Mouse (Mus musculus) intestine, postnatal 0 days (tissue): ENCODE data around the gene Smarca1. TPM values are rescaled to one million over a fixed set of nuclear protein-coding genes. Genes with fewer than 3 reads are reported as not detected.

Source experiments
- ATAC-seq: fragments of 200-750 bp; cut with Nextera tagmentation; 2 replicates; pipeline ENCODE4 v1.8.0; 2017; ENCODE audit warnings: mild to moderate bottlenecking, moderate TSS enrichment, moderate library complexity
- H3K27ac ChIP-seq: fragments of 300-500 bp; sonication (generic); 2 replicates; pipeline ENCODE4 v1.5.1; 2014; ENCODE audit warnings: mild to moderate bottlenecking, low read depth, low read length, moderate library complexity
- H3K27me3 ChIP-seq: fragments of 300-500 bp; sonication (generic); replicated peaks from 2 replicates; pipeline ENCODE4 v1.6.1; 2014; ENCODE audit warnings: low read length, mixed read lengths; ENCODE audit not compliant: control insufficient read depth, insufficient read depth
- H3K36me3 ChIP-seq: fragments of 300-500 bp; sonication (generic); 2 replicates; pipeline ENCODE4 v1.6.1; 2014; ENCODE audit warnings: mild to moderate bottlenecking, moderate library complexity; ENCODE audit not compliant: control insufficient read depth, insufficient read depth
- H3K4me1 ChIP-seq: fragments of 300-500 bp; sonication (generic); replicated peaks from 2 replicates; pipeline ENCODE4 v1.6.1; 2014; ENCODE audit warnings: antibody characterized with exemption, low read length, mixed read lengths; ENCODE audit not compliant: control insufficient read depth, insufficient read depth
- H3K4me2 ChIP-seq: fragments of 300-500 bp; sonication (generic); replicated peaks from 2 replicates; pipeline ENCODE4 v1.6.1; 2014; ENCODE audit warnings: low read depth, mild to moderate bottlenecking, moderate library complexity
- H3K4me3 ChIP-seq: fragments of 300-500 bp; sonication (generic); 2 replicates; pipeline ENCODE4 v1.5.1; 2014; ENCODE audit warnings: low read depth, low read length
- H3K9ac ChIP-seq: fragments of 300-500 bp; sonication (generic); 2 replicates; pipeline ENCODE4 v1.6.1; 2014; ENCODE audit warnings: mild to moderate bottlenecking, low read depth, low read length
- H3K9me3 ChIP-seq: fragments of 300-500 bp; sonication (generic); 2 replicates; pipeline ENCODE4 v1.6.1; 2016; ENCODE audit warnings: mixed run types; ENCODE audit not compliant: control insufficient read depth
- CTCF ChIP-seq: sonication (generic); IDR thresholded peaks from 2 replicates; pipeline ENCODE4 v1.5.1; 2016; ENCODE audit warnings: low read depth, mild to moderate bottlenecking, control low read depth, antibody characterized with exemption, moderate library complexity
- WGBS: fragments of 180-500 bp; shearing (Covaris S2); extraction: QIAGEN DNeasy Blood & Tissue Kit; methylation state at CpG from one replicate; pipeline ENCODE4 v1.1.7; 2014; 5-methylcytosine and 5-hydroxymethylcytosine counted together
- polyA plus RNA-seq: library from polyadenylated mRNA; unstranded; fragments of >200 nt; fragmentation: Nextera tagmentation; extraction: Ambion mirVana; gene quantifications from 2 replicates; pipeline ENCODE4 v1.2.1, GENCODE M21; 2015

The Smarca1 gene
- polyA plus RNA-seq, 1 experiment from 2014 or later, result 7.5 TPM

- ATAC-seq, result no peak
- H3K4me3 ChIP-seq, result no peak overlapping the region
- 87% methylated on average over 5 of the region's 5 CpGs for WGBS
Measured at GRCm38 (mm10) chrX:47920541-47920940, 27.8 kb upstream of the Smarca1 start.

GRCm38 (mm10) chrX:47916831-47917230 lies 24.1 kb upstream of the Smarca1 start:
- no peaks in the 10 kb centered on the region for H3K27me3 ChIP-seq
- H3K36me3 ChIP-seq, result no peaks in the 10 kb centered on the region
- no peak overlapping the region for H3K9ac ChIP-seq
- no peak overlapping the region for H3K27ac ChIP-seq
- WGBS, result 52% methylated on average over 1 of the region's 1 CpGs
- ATAC-seq, result no peak
- no peak overlapping the region for H3K4me3 ChIP-seq
- H3K9me3 ChIP-seq, result no peaks in the 10 kb centered on the region
- no peak for TF ChIP-seq CTCF
- no peaks in the 10 kb centered on the region for H3K4me1 ChIP-seq
- no peak overlapping the region for H3K4me2 ChIP-seq

More at GRCm38 (mm10) chrX:47920541-47920940, 27.8 kb upstream of the Smarca1 start:
- Histone ChIP-seq H3K9ac (no peak overlapping the region), H3K27me3 (no peaks in the 10 kb centered on the region), H3K4me1 (no peaks in the 10 kb centered on the region), H3K27ac (no peak overlapping the region), H3K36me3 (no peaks in the 10 kb centered on the region), H3K4me2 (no peak overlapping the region), H3K9me3 (no peaks in the 10 kb centered on the region)
- TF ChIP-seq CTCF, result no peak

- Histone ChIP-seq H3K27ac (no peak overlapping the region), H3K9me3 (no peaks in the 10 kb centered on the region), H3K36me3 (no peaks in the 10 kb centered on the region), H3K27me3 (no peaks in the 10 kb centered on the region), H3K9ac (no peak overlapping the region), H3K4me3 (no peak overlapping the region), H3K4me1 (no peaks in the 10 kb centered on the region), H3K4me2 (no peak overlapping the region)
- WGBS, result 63% methylated on average over 7 of the region's 7 CpGs
- TF ChIP-seq CTCF, result no peak
- no peak for ATAC-seq
Measured at GRCm38 (mm10) chrX:47913543-47913938, 20.8 kb upstream of the Smarca1 start.

- peak; percentile 47; the same call in 1 of the 2 replicates for ATAC-seq
- Histone ChIP-seq H3K4me2 (peak overlapping the region; percentile 61), H3K4me1 (no peaks in the 10 kb centered on the region), H3K9ac (peak overlapping the region; percentile 71), H3K4me3 (peak overlapping the region; percentile 64), H3K27ac (no peak overlapping the region), H3K27me3 (no peaks in the 10 kb centered on the region), H3K9me3 (no peaks in the 10 kb centered on the region), H3K36me3 (no peaks in the 10 kb centered on the region)
- TF ChIP-seq CTCF, result no peak
- WGBS, result 20% methylated on average over 8 of the region's 8 CpGs
Measured at GRCm38 (mm10) chrX:47912904-47913542, 20.2 kb upstream of the Smarca1 start.

- no peaks in the 10 kb centered on the region for H3K4me1 ChIP-seq
- peak; percentile 85 for ATAC-seq
- H3K36me3 ChIP-seq, result no peaks in the 10 kb centered on the region
- peak within 1 kb of the TSS; percentile 64 for H3K4me3 ChIP-seq
- peak within 1 kb of the TSS; percentile 71 for H3K9ac ChIP-seq
- TF ChIP-seq CTCF, result peak; percentile 80
- H3K9me3 ChIP-seq, result no peaks in the 10 kb centered on the region
- H3K27ac ChIP-seq, result peak within 1 kb of the TSS; percentile 75
- peak within 1 kb of the TSS; percentile 61 for H3K4me2 ChIP-seq
- no peaks in the 10 kb centered on the region for H3K27me3 ChIP-seq
- WGBS, result 15% methylated on average over 28 of the region's 35 CpGs
Measured at GRCm38 (mm10) chrX:47912306-47912792, 19.6 kb upstream of the Smarca1 start, which contains the start of gene Ocrl. Ocrl (plus strand) TSS chrX:47912387.

- peak overlapping the region; percentile 41; the same call in 1 of the 2 replicates for H3K27ac ChIP-seq
Measured at GRCm38 (mm10) chrX:47891907-47892430, 805 bp downstream of the Smarca1 start.

More at GRCm38 (mm10) chrX:47891907-47892430, 805 bp downstream of the Smarca1 start:
- peak; percentile 28; the same call in 1 of the 2 replicates for ATAC-seq
- H3K27me3 ChIP-seq, result no peaks in the 10 kb centered on the region
- no peaks in the 10 kb centered on the region for H3K4me1 ChIP-seq
- 6% methylated on average over 32 of the region's 36 CpGs for WGBS
- H3K9me3 ChIP-seq, result no peaks in the 10 kb centered on the region
- peak overlapping the region; percentile 37; the same call in 1 of the 2 replicates for H3K9ac ChIP-seq
- H3K4me2 ChIP-seq, result peak overlapping the region; percentile 75
- TF ChIP-seq CTCF, result no peak
- peak overlapping the region; percentile 58 for H3K4me3 ChIP-seq
- no peaks in the 10 kb centered on the region for H3K36me3 ChIP-seq
